Mouse (Mus musculus) Muller cell, postnatal 12 days (primary cell): ENCODE measurements around the gene Olfr124.

ENCODE experiments used
- DNase-seq: peaks from one replicate; pipeline ENCODE4 v3.0.0-alpha.2; 2015; ENCODE audit errors: inconsistent ontology term

Olfr124 gene

GRCm38 (mm10) chr17:37799588-37799987, at the start of gene Olfr124:
Olfr124 (plus strand) TSS chr17:37799888.
- no peak for DNase-seq

- no peak for DNase-seq
Measured at GRCm38 (mm10) chr17:37768307-37768706, 31.4 kb upstream of the Olfr124 start, which contains the start of gene Olfr122. Olfr122 (plus strand) TSS chr17:37768607.

- DNase-seq, result no peak
Measured at GRCm38 (mm10) chr17:37793229-37793628, 6.5 kb upstream of the Olfr124 start, which contains the start of gene Olfr123. Olfr123 (plus strand) TSS chr17:37793529.

- no peak for DNase-seq
Measured at GRCm38 (mm10) chr17:37832649-37833048, 33.0 kb downstream of the Olfr124 start, which contains the start of gene Olfr125. Olfr125 (plus strand) TSS chr17:37832949.

- DNase-seq, result no peak
Measured at GRCm38 (mm10) chr17:37847183-37847582, 47.5 kb downstream of the Olfr124 start, which contains the start of gene Olfr126. Olfr126 (plus strand) TSS chr17:37847483.
